Mouse (Mus musculus): ENCODE results near the gene Prom1.

DNA sequence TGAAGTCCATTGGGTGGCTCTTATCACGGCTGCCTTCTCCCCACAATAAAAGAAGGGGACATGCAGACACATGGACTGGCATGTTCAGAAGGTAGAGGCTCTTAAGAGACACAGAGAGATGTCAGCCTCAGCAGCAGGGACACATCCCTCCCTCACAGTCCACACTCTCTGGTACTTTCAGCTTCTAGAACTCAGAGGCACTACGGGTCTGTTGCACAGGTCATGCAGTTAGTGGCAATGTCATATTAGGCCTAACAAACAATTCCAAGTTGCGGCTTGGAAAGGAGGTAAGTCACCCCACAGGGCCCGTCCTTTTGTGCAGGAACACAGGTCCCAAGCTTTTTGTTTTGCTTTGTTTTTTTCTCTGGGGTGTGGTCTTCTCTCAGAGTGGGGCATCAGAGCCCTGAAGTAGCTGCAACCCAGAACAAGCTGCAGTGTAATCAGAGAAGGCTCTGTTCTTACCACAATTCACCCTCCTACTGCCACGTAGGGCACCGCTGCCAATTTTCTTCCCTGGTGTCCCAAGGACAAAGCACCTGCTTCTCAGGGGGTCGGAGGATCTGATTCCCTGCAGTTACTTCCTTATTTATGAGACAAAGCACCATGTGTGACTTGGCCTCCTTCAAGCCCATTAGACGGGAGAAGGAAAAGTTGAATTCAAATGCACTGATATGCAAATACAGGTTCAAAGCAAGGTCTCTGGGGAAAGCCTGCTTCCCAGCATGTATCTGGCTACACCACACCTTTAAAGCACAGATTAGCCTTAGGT lies 41.8 kb upstream of the Prom1 start:
- TF ChIP-seq CTCF (IDR thresholded peaks at IDR 0.05) (no peak), POLR2A (IDR thresholded peaks at IDR 0.05; ENCODE audit: insufficient read depth, low read depth, low read length) (no peak)

Measured in heart, adult 2 months (tissue).